Mouse (Mus musculus) limb, embryonic 11.5 days (tissue): ENCODE measurements around the gene Brinp2. TPM values are rescaled to one million over a fixed set of nuclear protein-coding genes. Genes with fewer than 3 reads are reported as not detected.

Experiments
- ATAC-seq: fragments of 200-750 bp; cut with Nextera tagmentation; 2 replicates; pipeline ENCODE4 v1.8.0; 2017; ENCODE audit warnings: low read depth; ENCODE audit not compliant: insufficient number of reproducible peaks, low FRiP score, low TSS enrichment
- DNase-seq: peaks from one replicate; pipeline ENCODE4 v3.0.0-alpha.2; 2015; ENCODE audit warnings: low spot score
- H3K27ac ChIP-seq: fragments of 300-500 bp; sonication (generic); replicated peaks from 2 replicates; pipeline ENCODE4 v1.5.1; 2014; ENCODE audit warnings: low read depth, mild to moderate bottlenecking, low read length
- H3K27me3 ChIP-seq: fragments of 300-500 bp; sonication (generic); 2 replicates; pipeline ENCODE4 v1.6.1; 2014; ENCODE audit warnings: mild to moderate bottlenecking, low read length, mixed read lengths; ENCODE audit not compliant: control insufficient read depth, insufficient read depth
- H3K36me3 ChIP-seq: fragments of 300-500 bp; sonication (generic); 2 replicates; pipeline ENCODE4 v1.6.1; 2014; ENCODE audit warnings: mild to moderate bottlenecking, low read length, moderate library complexity, mixed read lengths; ENCODE audit not compliant: control insufficient read depth, insufficient read depth
- H3K4me1 ChIP-seq: fragments of 300-500 bp; sonication (generic); 2 replicates; pipeline ENCODE4 v1.6.1; 2014; ENCODE audit warnings: low read length, mixed read lengths; ENCODE audit not compliant: control insufficient read depth, insufficient read depth
- H3K4me2 ChIP-seq: fragments of 300-500 bp; sonication (generic); 2 replicates; pipeline ENCODE4 v1.6.1; 2014; ENCODE audit warnings: low read depth, mild to moderate bottlenecking, moderate library complexity; ENCODE audit not compliant: severe bottlenecking
- H3K4me3 ChIP-seq: fragments of 300-500 bp; sonication (generic); 2 replicates; pipeline ENCODE4 v1.5.1; 2014; ENCODE audit warnings: low read depth, low read length
- H3K9ac ChIP-seq: fragments of 300-500 bp; sonication (generic); 2 replicates; pipeline ENCODE4 v1.6.1; 2014; ENCODE audit warnings: mild to moderate bottlenecking, low read length
- H3K9me3 ChIP-seq: fragments of 300-500 bp; sonication (generic); 2 replicates; pipeline ENCODE4 v1.6.1; 2016; ENCODE audit warnings: low read length; ENCODE audit not compliant: control insufficient read depth
- WGBS: fragments of 180-500 bp; shearing (Covaris S2); extraction: QIAGEN DNeasy Blood & Tissue Kit; methylation state at CpG from one replicate; pipeline ENCODE4 v1.1.7; 2014; 5-methylcytosine and 5-hydroxymethylcytosine counted together
- polyA plus RNA-seq: library from polyadenylated mRNA; unstranded; fragments of >200 nt; fragmentation: Nextera tagmentation; extraction: Ambion mirVana; gene quantifications from 2 replicates; pipeline ENCODE4 v1.2.1, GENCODE M21; 2014

Brinp2 gene
- polyA plus RNA-seq, 1 experiment from 2014 or later = 0.05 TPM

- no peak overlapping the region for H3K4me2 ChIP-seq
- WGBS = 95% methylated on average over 14 of the region's 14 CpGs
- no peak overlapping the region for H3K9ac ChIP-seq
- no peak for ATAC-seq
- no peaks in the 10 kb centered on the region for H3K27me3 ChIP-seq
- no peak overlapping the region for H3K4me3 ChIP-seq
- DNase-seq = no peak
- H3K4me1 ChIP-seq = peaks cover 4% of the 10 kb centered on the region; the same call in 1 of the 2 replicates
- no peaks in the 10 kb centered on the region for H3K36me3 ChIP-seq
- no peaks in the 10 kb centered on the region for H3K9me3 ChIP-seq
- no peak overlapping the region for H3K27ac ChIP-seq
These were observed 109.5 kb downstream of the Brinp2 start for GRCm38 (mm10) chr1:158246476-158247153.

GRCm38 (mm10) chr1:158245486-158245885, 110.6 kb downstream of the Brinp2 start:
- ATAC-seq (no peak), DNase-seq (no peak)
- Histone ChIP-seq H3K4me3 (no peak overlapping the region), H3K4me2 (no peak overlapping the region), H3K9me3 (no peaks in the 10 kb centered on the region), H3K36me3 (no peaks in the 10 kb centered on the region), H3K27ac (no peak overlapping the region), H3K4me1 (peaks cover 3% of the 10 kb centered on the region; the same call in 1 of the 2 replicates), H3K9ac (no peak overlapping the region), H3K27me3 (no peaks in the 10 kb centered on the region)
- 86% methylated on average over 8 of the region's 8 CpGs for WGBS

- Histone ChIP-seq H3K4me2 (no peak overlapping the region), H3K27me3 (no peaks in the 10 kb centered on the region), H3K9me3 (no peaks in the 10 kb centered on the region), H3K36me3 (no peaks in the 10 kb centered on the region), H3K27ac (no peak overlapping the region), H3K4me3 (no peak overlapping the region), H3K4me1 (no peaks in the 10 kb centered on the region), H3K9ac (no peak overlapping the region)
- ATAC-seq = no peak
- no peak for DNase-seq
- WGBS = 89% methylated on average over 3 of the region's 3 CpGs
These were observed 112.1 kb downstream of the Brinp2 start for GRCm38 (mm10) chr1:158244016-158244415.

- no peak for DNase-seq
- Histone ChIP-seq H3K27me3 (no peaks in the 10 kb centered on the region), H3K4me3 (no peak overlapping the region), H3K4me1 (no peaks in the 10 kb centered on the region), H3K9me3 (no peaks in the 10 kb centered on the region), H3K9ac (no peak overlapping the region), H3K36me3 (no peaks in the 10 kb centered on the region), H3K4me2 (no peak overlapping the region), H3K27ac (no peak overlapping the region)
- no peak for ATAC-seq
- WGBS = 87% methylated on average over 2 of the region's 2 CpGs
These were observed 114.1 kb downstream of the Brinp2 start for GRCm38 (mm10) chr1:158241848-158242556.

- Histone ChIP-seq H3K27me3 (no peaks in the 10 kb centered on the region), H3K36me3 (no peaks in the 10 kb centered on the region), H3K27ac (no peak overlapping the region), H3K4me2 (no peak overlapping the region), H3K9ac (no peak overlapping the region), H3K4me3 (no peak overlapping the region), H3K4me1 (no peaks in the 10 kb centered on the region), H3K9me3 (no peaks in the 10 kb centered on the region)
- ATAC-seq (no peak), DNase-seq (no peak)
- 91% methylated on average over 2 of the region's 2 CpGs for WGBS
These were observed 116.3 kb downstream of the Brinp2 start for GRCm38 (mm10) chr1:158239841-158240240.

- no peak overlapping the region for H3K4me2 ChIP-seq
- H3K36me3 ChIP-seq = no peaks in the 10 kb centered on the region
- no peaks in the 10 kb centered on the region for H3K4me1 ChIP-seq
- DNase-seq (no peak), ATAC-seq (no peak)
- H3K9me3 ChIP-seq = no peaks in the 10 kb centered on the region
- H3K27me3 ChIP-seq = no peaks in the 10 kb centered on the region
- H3K4me3 ChIP-seq = no peak overlapping the region
- no peak overlapping the region for H3K27ac ChIP-seq
- 68% methylated on average over 4 of the region's 4 CpGs for WGBS
- H3K9ac ChIP-seq = no peak overlapping the region
These were observed 117.4 kb downstream of the Brinp2 start for GRCm38 (mm10) chr1:158238722-158239121.

- DNase-seq = no peak
- Histone ChIP-seq H3K9ac (no peak overlapping the region), H3K4me3 (no peak overlapping the region), H3K9me3 (no peaks in the 10 kb centered on the region), H3K36me3 (no peaks in the 10 kb centered on the region), H3K4me2 (no peak overlapping the region), H3K27me3 (no peaks in the 10 kb centered on the region), H3K4me1 (no peaks in the 10 kb centered on the region), H3K27ac (no peak overlapping the region)
- 88% methylated on average over 9 of the region's 9 CpGs for WGBS
- ATAC-seq = no peak
These were observed 127.4 kb downstream of the Brinp2 start for GRCm38 (mm10) chr1:158228687-158229224.

- Histone ChIP-seq H3K27me3 (no peaks in the 10 kb centered on the region), H3K4me2 (no peak overlapping the region)
These were observed 128.9 kb downstream of the Brinp2 start for GRCm38 (mm10) chr1:158227239-158227638.

More at GRCm38 (mm10) chr1:158227239-158227638, 128.9 kb downstream of the Brinp2 start:
- H3K36me3 ChIP-seq = no peaks in the 10 kb centered on the region
- H3K4me1 ChIP-seq = no peaks in the 10 kb centered on the region
- no peak overlapping the region for H3K9ac ChIP-seq
- no peak for DNase-seq
- 0 out of 2 replicates have a peak, but pooled peaks have one; percentile 35 for ATAC-seq
- no peak overlapping the region for H3K4me3 ChIP-seq
- no peak overlapping the region for H3K27ac ChIP-seq
- H3K9me3 ChIP-seq = no peaks in the 10 kb centered on the region
- WGBS = 61% methylated on average over 2 of the region's 2 CpGs
